8 mouse cellular contexts compared by ENCODE assay signal in genomic region chr1:127204817-127205485, GRCm38 (mm10). TPM values are rescaled to one million over a fixed set of nuclear protein-coding genes. Genes with fewer than 3 reads are reported as not detected.
A peak's percentile ranks its signal among the peaks of the same experiment; 100 is the strongest.
DNase-seq lines count a peak whose midpoint lies in the region; ATAC-seq lines count a peak whose summit lies in the region.

Mgat5 (plus strand) TSS chr1:127205015.

- peaks cover 34% of the 10 kb centered on the region for H3K4me1 ChIP-seq in hindbrain, embryonic 13.5 days (replicated peaks)

- H3K4me2 ChIP-seq in hindbrain, embryonic 13.5 days, result peak within 1 kb of the TSS; percentile 67

- ATAC-seq in hindbrain, embryonic 13.5 days (ENCODE audit: low FRiP score), result peak; percentile 91

- WGBS in hindbrain, embryonic 13.5 days, result under 1% methylated on average over 51 of the region's 51 CpGs

- no peaks in the 10 kb centered on the region for H3K36me3 ChIP-seq in hindbrain, embryonic 13.5 days

- no peaks in the 10 kb centered on the region for H3K27me3 ChIP-seq in hindbrain, embryonic 13.5 days

- H3K9me3 ChIP-seq in hindbrain, embryonic 13.5 days, result no peaks in the 10 kb centered on the region

- DNase-seq in NIH3T3 (ENCODE audit: low read depth), result peak; percentile 93
- DNase-seq in cerebellum, postnatal 10 days, result peak; percentile 93 to 94
- DNase-seq in frontal cortex, postnatal 10 days (ENCODE audit: low spot score in 2 of 2), result peak; percentile 77 to 90
- peak; percentile 79 to 89 for DNase-seq in layer of hippocampus, postnatal 25 days (ENCODE audit: extremely low spot score in 1 of 2, low spot score in 1 of 2)
- DNase-seq in lung, postnatal 25 days (ENCODE audit: low spot score), result peak; percentile 92
- peak; percentile 90 for DNase-seq in retina, embryonic 14.5 days (ENCODE audit: low spot score)
- peak; percentile 93 for DNase-seq in thymus, postnatal 4 days

- peak within 1 kb of the TSS; percentile 92 for H3K4me3 ChIP-seq in hindbrain, embryonic 13.5 days

- peak within 1 kb of the TSS; percentile 92 for H3K9ac ChIP-seq in hindbrain, embryonic 13.5 days

- H3K27ac ChIP-seq in hindbrain, embryonic 13.5 days, result peak within 1 kb of the TSS; percentile 96

RNA-seq across cellular contexts. Expression of gene Mgat5, which starts in this region (rescaled TPM):
- polyA plus RNA-seq in hindbrain, embryonic 13.5 days (2015; fragmentation: Nextera tagmentation; extraction: Ambion mirVana), result 14.0 and 14.3 TPM in 2 replicates
- 10 to 100 TPM; 51.7 to 52.0 TPM for total RNA-seq in layer of hippocampus, postnatal 25 days (2021)

Comparison
In these comparisons a context has a peak if more than half of its experiments do, and no peak if none do; other contexts are left out.
1. Peak in every context shown above with its lines: DNase-seq, ATAC-seq, H3K4me3 ChIP-seq and H3K27ac ChIP-seq.